Mouse (Mus musculus) bone marrow, adult 2 months (tissue): ENCODE measurements around the gene Cpsf4l.

Experiments
- CTCF ChIP-seq: fragments of 200-500 bp; IDR thresholded peaks from 2 replicates; pipeline ENCODE4 v1.5.1; 2011; ENCODE audit warnings: low read length, control low read depth; ENCODE audit not compliant: control insufficient read depth, insufficient read depth
- POLR2A ChIP-seq: fragments of 200-500 bp; IDR thresholded peaks from 2 replicates; pipeline ENCODE4 v1.6.1; 2011; ENCODE audit warnings: low read depth, mild to moderate bottlenecking, control low read depth, low read length, borderline replicate concordance; ENCODE audit not compliant: control insufficient read depth

DNA sequence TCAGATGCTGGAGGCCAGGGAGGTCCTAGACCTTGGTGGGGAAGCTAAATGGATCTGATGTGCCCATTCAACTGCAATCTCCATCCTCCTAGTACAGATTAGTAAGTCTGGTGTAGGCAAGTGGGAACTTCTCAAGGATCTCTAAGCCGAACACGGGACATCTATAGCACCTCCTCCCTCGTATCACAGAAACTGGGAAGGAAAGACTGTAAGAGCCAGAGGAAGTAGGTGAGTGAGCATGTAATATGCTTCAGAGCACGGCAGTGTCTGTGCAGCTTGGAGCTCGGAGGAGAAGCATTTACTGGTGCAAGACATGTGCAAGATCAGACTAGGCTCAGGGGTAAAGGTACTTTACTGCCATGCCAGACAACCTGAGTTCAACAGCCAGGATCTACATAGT lies 41.0 kb downstream of the Cpsf4l start:
- TF ChIP-seq CTCF (no peak), POLR2A (no peak)
